Mouse (Mus musculus) heart, adult 11 months (tissue): ENCODE results near the gene Sox10.

ENCODE experiments used
- DNase-seq: peaks from one replicate; pipeline ENCODE4 v3.0.0; 2022

Sox10 gene

DNA sequence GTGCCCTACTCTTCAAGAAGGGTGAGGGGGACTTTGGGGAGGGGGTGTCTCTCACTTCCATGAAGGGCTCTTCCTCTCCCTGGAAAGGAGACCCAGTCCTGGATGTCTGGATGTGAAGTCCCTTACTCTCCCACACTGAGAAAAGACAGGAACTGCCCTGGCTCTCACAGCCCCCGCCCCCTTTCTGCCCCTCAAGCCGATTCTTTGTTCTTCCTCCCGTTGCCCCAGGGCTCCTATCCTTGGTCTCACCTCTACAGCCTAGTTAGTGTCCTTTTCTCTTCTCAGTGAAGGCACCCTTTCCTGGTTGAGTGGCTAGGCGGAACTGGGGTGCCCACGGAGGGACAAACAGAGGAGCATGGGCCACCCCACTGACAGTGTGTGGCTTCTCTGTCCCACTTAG lies at the start of gene Sox10:
Gene Sox10 (minus strand): TSS at position 101 of the 400 bp plus-strand sequence.
- no peak for DNase-seq

DNA sequence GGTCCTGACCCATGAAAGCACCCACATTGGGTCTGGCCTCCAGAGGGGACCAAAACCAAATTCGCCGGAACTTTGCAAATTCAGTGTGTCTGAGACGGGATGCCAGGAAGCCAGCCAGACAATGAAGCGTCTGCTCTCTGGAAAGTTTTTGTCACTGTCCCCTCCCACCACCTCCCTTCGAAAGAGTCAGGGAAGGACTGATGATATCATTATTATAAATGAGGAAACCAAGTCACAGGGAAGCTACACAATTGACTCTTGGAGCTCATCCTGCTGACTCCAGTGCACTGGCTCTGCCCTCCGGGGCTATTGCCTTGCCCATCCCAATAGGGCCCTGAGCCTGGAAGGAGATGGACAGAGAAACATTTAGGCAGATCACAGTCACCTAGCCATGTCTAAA lies 48.6 kb upstream of the Sox10 start:
- DNase-seq, result no peak

DNA sequence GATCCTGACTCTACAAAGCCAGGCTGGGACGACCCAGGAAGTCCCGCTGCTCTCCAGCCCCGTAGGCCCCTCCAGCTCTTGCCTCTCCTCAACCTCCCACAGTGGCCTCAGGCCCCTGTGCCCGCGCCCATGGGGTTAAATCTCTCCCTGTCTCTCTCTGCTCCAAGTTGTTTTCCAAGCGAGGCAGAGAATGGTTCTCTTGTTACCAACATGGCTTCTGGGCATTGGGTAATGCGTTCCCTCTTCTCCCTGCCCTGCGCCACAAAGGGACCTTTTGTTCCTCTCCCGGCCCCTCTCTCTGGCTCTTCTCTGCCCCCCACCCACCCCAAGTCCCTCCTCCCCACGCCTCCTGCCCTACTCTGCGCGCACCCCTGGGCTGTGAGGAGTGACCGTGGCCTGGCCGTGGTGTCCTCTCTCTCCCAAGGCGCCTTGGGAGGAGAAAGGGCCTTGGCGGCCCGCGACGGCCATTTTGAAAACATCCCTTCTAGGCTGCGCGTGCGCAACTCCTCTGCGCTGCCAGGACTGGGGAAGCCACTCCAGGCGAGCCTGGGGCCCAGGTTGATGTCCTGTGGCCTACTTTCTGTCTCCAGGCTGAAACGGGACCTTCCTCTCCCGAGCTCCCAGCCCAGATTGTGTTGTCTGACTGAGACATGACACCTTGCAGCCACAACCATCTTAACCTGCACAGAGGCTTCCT lies 47.9 kb upstream of the Sox10 start:
- DNase-seq, result no peak

DNA sequence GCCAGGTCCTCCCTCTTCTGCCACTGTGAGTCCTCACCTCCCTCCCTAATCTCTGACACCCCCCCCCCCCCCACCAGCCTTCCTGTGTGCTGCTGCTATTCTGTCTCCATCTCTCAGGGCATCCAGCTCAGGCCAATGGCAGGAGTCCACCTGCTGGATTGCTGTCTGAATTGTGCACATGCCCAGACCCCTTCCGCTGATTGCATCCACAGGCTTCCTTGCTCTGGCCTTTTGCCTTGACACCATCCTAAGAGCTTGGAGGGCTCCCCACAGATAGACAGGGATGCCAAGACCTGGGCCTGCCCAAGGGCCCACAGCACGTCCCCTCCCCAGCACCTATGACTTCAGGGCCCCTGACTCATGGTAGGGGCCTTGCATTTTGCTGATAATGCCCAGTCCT lies 45.3 kb upstream of the Sox10 start:
- no peak for DNase-seq

DNA sequence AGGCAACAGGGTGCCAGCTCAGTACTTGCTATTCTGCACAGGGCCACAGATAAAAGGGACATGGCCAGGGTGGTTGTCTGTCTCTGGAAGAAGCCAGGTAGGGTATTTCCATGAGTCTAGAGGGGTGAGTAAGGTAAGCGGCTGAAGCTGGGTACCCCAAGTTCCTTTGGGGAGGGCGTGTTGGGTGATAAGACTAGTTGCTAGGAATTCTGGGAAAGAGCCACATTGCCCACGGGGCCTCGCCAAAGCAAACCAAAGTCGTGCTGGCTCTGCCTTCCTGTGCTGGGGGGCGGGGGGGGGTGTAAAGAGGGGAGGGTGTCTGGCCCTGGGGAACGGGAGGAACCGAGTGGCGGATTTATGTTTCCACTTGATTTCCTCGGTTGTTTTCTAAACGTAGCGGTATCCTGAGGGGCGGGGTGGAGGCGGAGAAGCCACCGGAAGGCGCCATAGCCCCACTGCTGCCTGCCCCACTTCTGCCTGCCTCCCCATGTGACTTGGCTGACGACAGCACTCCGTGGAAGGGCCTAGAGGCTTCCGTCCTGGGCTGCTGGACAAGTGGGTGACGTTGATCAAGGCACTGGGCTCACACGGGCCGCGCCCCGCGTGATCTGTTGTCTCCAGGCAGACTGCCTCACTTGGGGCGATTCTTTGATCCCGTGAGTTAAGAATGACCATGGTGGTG lies 43.9 kb upstream of the Sox10 start:
- DNase-seq, result peak; percentile 98

DNA sequence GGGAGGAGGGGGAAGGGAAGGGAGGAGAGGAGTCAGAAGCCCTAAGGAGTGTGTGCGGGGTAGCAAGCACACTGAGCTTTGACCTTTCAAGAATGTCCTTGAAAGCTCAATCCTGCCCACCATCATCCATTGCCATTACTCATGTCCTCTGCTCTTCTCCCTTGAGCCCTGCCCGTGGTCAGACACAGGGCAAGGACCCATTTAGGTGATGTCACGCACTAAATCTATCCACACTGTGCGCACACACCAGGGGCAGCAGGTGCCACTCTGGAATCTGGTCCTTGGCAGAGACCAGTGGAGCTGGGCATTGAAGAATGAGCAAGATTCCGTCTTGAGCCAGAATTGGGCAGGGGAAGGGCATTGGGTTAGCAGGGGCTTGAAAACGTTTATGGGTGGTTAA lies 43.2 kb upstream of the Sox10 start:
- no peak for DNase-seq

DNA sequence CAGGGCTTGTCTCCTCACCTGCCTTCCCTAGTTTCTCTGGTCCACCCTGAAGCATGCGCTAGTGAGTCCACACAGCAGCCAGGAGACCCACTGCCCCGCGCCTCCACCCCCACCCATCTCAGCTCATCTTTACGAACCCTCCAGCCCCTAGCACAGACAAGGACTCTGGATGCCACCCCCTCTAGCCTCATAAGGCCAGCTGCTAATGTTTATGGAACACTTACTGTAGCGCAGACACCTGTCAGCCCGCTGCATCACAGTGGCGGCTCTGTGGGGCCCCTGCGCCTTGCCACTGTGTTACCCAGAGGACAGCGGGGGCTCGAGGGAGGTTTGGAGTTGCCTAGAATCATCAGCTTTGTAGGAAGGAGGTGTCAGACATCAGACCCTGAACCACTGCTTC lies 37.5 kb upstream of the Sox10 start:
- DNase-seq, result no peak

DNA sequence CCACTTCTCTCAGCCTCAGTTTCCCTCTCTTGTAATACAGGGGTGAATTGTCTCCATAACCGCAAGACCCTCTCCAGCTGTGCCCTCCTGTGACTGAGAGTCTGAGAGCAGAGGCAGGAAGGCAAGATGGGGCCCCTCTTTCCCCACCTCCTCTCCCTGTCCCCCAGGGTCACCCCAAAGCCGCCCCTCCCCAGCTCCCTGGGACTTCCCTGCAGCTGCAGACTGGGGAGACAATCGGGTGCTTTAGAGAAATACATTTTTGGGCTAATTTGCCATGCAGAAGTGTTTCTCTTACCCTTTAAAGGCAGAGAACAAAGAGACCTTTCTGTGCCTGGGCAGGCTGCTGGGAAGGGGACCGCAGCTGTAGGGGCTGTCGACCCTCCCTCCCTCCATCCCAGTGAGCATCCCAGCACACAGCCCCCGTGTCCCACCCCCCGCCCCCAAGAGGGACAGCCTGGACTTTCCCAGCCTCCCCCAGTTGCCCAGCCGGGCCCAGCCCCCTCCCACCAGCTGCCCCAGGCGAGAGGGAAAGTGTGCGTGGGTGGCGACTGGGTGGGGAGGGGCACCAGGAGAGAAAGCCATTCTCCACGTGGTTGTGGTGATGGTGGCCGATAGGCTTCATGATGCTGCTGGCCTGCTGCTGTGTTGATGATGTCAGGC lies 36.6 kb upstream of the Sox10 start:
- no peak for DNase-seq

DNA sequence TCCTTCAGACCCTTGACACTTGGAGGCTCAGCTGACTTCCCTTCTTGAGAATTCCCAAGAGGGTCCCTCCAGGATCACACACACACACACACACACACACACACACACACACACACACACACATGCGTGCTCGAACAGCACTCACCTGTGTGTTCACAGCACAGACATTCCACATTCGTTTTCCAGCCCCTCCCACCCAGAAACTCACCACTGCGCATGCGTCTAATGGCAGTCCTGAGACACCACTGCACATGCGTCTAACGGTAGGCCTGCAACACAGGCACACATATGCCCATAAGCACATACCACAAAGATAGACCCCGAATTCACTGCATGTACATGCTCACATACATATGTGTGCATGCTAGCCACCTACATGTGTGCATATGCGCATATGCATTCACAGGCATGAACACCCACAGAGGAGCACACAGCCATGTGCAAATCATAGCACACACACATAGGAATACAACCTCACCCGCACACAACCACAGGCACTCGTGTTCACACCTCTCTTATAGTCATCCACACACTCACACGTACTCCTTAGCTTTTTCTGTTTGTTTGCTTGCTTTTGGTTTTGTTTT lies 34.4 kb upstream of the Sox10 start:
- DNase-seq, result no peak

DNA sequence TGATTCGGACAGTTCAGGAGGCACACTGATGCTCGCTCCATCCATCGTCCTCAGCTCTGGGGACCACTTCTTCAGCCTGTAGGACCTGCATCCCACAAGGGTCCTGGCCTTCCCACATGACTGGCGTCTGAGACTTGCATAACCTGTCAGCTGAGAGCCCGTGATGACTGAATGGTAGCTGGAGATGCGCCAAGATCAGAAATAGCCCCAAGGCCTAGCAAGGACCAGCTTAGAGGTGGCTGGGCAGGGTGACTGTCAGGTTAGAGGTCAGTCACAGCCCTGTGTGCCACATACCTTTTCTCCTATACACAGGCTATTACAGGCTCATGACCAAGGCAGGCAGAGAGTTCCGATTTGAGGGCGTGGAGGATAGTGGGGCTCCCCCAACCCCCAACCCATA lies 30.5 kb upstream of the Sox10 start:
- DNase-seq, result peak; percentile 97

DNA sequence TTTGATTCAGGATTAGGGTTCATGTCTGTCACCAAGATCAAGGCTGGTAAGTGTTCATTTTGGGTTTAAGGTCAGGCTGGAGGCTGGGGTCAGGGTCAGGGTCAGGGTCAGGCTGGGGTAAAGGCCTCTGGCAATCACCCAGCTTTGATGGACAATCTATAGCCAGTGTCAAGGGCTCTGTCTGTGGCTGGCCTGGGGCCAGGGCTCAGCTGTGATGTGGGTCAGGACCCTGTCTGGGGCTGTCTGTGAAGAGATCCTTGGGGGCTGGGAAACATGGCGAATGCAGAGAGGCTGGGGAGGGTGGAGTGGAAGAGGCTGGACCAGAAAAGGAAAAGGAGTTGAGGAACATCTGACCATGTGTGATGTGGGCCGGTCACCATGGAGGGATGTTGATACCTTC lies 29.9 kb upstream of the Sox10 start:
- no peak for DNase-seq

DNA sequence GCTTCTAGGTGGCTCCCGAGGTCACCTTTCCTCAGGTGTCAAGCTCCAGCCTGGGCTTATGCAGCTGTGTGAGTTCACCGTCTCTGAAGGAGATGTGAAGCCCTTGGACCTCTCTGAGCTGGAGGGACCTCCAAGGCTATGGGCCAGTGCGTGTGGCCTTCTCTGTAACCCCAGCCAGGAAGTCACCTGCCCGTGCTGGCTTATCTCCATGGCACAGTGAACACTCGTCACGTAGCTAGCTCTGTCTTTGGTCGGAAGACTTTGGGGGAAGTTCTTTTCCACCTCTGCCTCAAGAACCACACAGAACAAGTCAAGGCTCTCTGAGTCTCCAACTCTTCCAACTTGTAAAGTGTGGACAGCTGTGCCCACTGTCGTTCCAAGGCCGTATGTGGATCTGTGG lies 29.0 kb upstream of the Sox10 start:
- no peak for DNase-seq

DNA sequence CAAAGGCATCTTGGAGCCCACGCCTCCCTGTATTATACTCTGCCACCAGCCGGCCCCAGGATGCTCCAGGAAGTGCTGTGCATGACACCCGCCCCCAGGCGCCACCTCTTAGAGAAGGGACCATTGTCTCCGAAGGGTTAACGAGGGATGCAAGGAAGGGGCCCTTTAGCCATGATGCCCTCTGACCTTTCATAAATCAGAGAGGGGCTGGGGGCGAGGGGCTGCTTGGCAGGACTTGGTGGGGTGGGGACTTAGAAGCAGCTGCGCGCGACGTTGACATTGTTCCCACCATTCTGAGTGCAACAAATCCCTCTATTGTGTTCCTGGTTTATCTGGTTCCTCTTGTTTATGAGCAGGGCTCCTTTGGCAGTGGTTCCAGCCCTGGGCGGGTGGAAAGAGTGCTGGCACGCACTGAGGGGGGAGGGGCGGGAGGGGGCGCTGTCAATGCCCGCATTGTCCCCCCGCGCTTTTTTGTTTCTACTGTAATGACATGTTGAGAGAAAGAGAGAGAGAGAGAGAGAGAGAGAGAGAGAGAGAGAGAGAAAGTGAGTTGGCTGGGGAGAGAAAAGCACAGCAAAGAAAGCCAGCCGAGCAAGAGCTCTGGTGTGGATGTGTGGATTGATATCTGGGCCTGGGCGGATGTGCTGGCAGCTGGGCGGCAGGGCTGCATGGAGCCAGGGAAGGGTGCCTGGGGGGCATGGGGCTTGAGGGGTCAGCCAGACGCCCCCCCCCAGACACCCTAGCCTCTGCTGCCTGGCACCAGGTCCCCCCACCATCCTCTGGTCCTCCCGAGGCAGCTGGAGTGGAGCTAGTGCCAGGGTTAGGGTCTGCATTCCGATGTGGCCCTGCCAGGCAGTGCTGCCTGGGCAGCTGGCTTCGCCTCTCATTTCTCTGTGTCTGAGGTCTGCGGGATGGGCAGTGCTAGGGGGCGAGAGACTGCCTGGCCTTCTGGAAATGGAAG lies 28.1 kb upstream of the Sox10 start:
- peak; percentile 94 for DNase-seq

DNA sequence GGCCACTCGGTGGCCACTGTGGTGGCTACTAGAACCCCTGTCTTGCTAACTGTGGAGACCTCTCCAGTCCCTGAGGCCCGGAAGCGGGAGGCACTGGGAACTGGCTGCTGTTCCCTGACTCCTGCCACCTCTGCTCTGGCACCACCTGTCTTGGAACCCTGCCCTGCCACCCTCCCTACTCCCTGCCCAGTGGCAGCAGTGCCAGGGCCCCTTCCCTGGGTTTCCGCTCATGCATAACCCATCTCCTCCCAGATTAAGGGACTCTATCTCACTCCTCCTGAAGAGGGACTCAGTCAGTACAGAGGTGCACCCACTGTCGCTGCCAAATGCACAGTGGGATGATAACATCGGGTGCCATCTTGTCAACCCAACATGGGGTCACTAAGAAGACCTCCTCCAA lies 27.4 kb upstream of the Sox10 start:
- no peak for DNase-seq

DNA sequence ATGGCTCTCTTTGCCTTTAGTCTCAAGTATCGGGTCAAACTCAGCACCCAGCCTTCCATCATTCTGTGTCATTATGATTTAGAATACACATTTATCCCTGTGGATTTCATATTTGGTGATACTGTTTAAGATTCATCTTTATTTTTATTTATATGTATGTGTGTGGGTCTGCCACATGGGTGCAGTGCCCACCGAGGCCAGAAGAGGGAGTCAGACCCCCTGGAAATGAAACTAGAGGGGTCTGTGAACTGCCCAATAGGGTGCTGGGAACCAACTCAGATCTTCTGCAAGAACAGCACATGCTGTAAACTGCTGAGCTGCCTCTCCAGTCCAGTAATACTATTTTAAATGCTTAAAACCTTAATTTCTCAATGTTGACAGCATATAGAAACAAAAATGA lies 26.4 kb upstream of the Sox10 start:
- no peak for DNase-seq

DNA sequence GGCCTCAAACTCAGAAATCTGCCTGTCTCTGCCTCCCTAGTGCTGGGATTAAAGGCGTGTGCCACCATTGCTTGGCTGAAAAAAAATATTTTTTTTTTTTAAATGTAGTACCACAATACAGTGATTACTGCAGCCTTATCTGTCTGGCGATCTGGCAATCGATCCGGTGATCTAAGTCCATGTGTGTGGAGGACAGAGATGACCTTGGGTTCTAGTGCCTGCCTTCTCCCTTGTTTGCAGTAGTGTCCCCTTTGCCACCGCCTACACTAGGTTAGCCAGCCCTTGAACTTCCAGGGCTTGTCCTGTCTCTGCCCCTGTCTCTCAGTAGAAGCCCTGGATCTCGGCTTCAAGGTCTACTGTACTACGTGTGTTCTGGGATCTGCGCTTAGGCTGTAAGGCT lies 22.8 kb upstream of the Sox10 start:
- DNase-seq, result no peak

DNA sequence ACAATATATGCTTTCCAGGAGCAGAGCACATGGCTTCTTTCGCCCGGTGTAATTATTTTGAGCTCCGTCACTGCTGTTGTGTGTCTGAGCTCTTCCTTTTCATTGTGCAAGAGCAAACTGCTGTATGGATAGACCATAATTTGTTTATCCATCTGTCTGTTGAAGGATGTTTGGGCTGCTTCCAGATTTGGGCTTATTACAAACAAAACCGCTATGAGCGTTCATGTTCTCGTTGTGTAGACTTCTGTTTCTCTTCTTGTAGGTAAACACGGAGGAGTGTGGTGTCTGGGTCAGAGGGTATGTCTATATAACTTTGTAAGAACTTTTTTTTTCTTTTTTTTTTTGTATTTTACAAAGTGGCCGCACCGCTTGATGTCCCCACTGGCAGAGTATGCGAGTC lies 20.2 kb upstream of the Sox10 start:
- no peak for DNase-seq

DNA sequence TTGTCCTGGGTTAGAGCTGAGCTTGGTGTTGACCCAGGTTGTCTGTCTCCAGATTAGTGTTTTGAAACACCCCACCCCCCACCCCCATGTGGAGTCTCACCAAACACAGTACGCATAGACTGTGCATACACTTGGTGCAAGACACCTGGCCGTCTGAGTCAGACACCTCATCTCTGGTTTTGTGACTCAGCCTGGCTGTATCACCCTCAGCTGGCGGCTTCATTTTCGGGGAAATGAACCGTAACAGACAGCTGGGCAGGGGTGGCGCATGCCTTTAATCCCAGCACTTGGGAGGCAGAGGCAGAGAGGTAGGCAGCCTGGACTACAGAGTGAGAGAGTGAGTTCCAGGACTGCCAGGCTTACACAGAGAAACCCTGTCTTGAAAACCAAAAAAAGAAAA lies 11.9 kb upstream of the Sox10 start:
- no peak for DNase-seq

DNA sequence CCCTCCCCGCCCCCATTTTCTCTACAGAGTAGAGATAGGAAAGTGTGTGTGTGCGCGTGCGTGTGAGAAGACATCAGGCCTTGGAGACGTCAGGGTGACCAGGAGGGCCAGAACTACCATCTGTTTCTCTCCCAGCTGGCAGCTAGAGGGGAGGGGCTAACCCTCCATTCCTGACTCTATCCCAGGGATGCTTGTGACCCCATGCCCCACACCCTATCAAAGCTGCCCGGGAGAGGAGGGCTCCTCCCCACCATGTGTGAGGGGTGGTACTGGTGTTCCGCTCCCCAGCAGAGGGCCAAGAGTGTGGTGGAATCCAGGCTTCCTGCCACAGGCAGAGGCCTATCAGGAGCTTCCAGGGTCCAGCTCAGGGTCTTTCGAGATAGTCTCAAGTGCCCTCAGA lies 1.7 kb upstream of the Sox10 start:
- no peak for DNase-seq

DNA sequence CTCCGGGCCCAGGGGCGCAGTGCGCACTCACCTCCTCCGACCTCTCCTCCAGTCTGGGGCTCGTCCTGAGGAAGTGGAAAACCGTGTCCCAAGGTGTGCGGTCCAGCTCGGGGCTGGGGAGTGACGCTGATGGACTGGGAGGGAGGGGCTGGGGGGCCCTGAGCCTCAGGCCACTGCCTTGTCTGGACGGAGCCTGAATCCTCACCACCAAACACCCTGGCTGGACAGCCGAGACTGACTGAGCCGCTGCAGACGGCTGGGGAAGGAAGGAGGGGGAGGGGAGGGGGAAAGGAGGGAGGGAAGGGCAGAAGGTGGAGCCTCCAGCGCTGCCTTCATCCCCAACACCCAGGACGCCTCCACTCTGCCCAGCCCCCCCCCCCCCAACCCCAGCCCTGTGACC lies 789 bp downstream of the Sox10 start:
- no peak for DNase-seq

DNA sequence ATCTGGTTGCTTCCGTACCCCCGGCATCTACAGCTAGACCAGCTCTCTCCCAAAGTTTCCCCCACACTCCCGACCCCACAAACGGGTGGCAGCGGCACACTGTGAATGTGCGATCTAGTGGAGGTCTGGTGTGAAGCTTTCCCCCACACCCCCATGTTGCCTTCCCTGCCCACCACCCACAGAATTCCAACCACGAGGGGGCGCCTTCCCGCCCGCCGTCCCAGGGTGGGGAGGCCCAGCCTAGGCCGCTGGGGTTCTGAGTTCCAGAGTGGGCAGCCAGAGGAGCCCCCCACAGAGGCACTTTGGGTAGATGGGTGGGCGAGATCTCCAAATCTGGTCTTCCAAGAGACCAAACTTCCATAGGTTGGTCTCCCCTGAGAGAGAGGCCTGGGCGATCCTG lies 2.2 kb downstream of the Sox10 start:
- DNase-seq, result no peak

DNA sequence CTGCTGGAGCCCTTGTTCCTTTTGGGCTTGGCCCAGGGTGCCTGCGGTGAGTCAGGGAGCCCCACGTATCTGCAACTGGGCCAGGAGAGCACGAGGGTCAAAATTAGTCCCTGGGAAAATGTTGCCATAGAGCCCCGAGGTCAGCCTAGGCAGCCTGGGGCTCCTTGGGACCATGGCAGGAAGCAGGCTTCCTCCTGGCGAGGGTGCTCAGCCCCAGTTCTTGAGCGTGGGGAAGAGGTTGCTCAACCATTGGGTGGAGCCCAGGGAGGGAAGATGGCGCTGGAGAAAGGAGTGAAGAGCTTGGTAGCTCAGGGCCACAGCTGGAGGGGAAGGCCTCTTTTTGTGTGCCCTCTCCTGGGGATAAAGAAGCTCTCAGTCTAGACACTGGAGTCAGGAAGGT lies 2.7 kb downstream of the Sox10 start:
- no peak for DNase-seq

DNA sequence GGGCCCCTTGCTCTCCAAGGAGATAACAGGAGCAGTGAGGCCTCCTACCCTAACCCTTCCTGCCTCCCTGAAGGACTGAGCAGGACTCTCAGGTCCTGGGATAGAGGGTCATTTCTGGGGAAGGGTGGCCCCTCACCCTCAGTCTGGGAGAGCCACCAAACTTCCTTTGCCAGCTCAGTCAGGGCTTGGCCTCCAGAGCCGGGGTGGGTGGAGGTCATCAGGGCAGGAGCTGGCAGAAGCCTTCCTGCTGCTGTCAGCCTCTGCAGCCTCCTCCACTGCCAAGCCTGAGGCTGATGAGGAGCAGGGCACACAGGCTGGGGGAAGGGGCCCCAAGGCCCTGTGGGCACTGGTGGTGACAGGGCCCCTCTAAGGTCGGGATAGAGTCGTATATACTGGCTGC lies 9.5 kb downstream of the Sox10 start:
- no peak for DNase-seq
